Mouse (Mus musculus) hindbrain, postnatal 0 days (tissue): ENCODE data around the gene Crybb2. TPM values are rescaled to one million over a fixed set of nuclear protein-coding genes. Genes with fewer than 3 reads are reported as not detected.
"Not testable (repeated sequence)": the region's sequence is repeated elsewhere in the genome, so short reads cannot be mapped to it uniquely, and the experiment has no call there.

Experiments
- ATAC-seq: fragments of 200-750 bp; cut with Nextera tagmentation; 2 replicates; pipeline ENCODE4 v1.8.0; 2017; ENCODE audit warnings: mild to moderate bottlenecking, moderate TSS enrichment, moderate library complexity
- DNase-seq: peaks from one replicate; pipeline ENCODE4 v3.0.0-alpha.2; 2015; ENCODE audit warnings: low spot score
- H3K27ac ChIP-seq: fragments of 300-500 bp; sonication (generic); 2 replicates; pipeline ENCODE4 v1.5.1; 2014; ENCODE audit warnings: mild to moderate bottlenecking
- H3K27me3 ChIP-seq: fragments of 300-500 bp; sonication (generic); 2 replicates; pipeline ENCODE4 v1.6.1; 2014; ENCODE audit warnings: low read length, mixed read lengths; ENCODE audit not compliant: insufficient read depth
- H3K36me3 ChIP-seq: fragments of 300-500 bp; sonication (generic); 2 replicates; pipeline ENCODE4 v1.6.1; 2014; ENCODE audit warnings: low read length, mixed read lengths; ENCODE audit not compliant: insufficient read depth
- H3K4me1 ChIP-seq: fragments of 300-500 bp; sonication (generic); 2 replicates; pipeline ENCODE4 v1.6.1; 2014; ENCODE audit warnings: antibody characterized with exemption, low read length, mixed read lengths; ENCODE audit not compliant: insufficient read depth
- H3K4me2 ChIP-seq: fragments of 300-500 bp; sonication (generic); 2 replicates; pipeline ENCODE4 v1.6.1; 2014; ENCODE audit warnings: low read depth, mild to moderate bottlenecking, low read length, moderate library complexity, mixed read lengths
- H3K4me3 ChIP-seq: fragments of 300-500 bp; sonication (generic); 2 replicates; pipeline ENCODE4 v1.5.1; 2014; ENCODE audit warnings: low read length
- H3K9ac ChIP-seq: fragments of 300-500 bp; sonication (generic); replicated peaks from 2 replicates; pipeline ENCODE4 v1.6.1; 2014; ENCODE audit warnings: mild to moderate bottlenecking, low read length, moderate library complexity, mixed read lengths
- H3K9me3 ChIP-seq: fragments of 300-500 bp; sonication (generic); 2 replicates; pipeline ENCODE4 v1.6.1; 2016; ENCODE audit warnings: low read length, mixed read lengths
- CTCF ChIP-seq: IDR thresholded peaks from 2 replicates; pipeline ENCODE4 v1.5.1; 2016; ENCODE audit warnings: antibody characterized with exemption, control low read depth, low read depth
- WGBS: fragments of 180-500 bp; shearing (Covaris S2); extraction: QIAGEN DNeasy Blood & Tissue Kit; methylation state at CpG from one replicate; pipeline ENCODE4 v1.1.7; 2014; 5-methylcytosine and 5-hydroxymethylcytosine counted together
- polyA plus RNA-seq: library from polyadenylated mRNA; unstranded; fragments of >200 nt; fragmentation: Nextera tagmentation; extraction: Ambion mirVana; gene quantifications from 2 replicates; pipeline ENCODE4 v1.2.1, GENCODE M21; 2015
- total RNA-seq: library from RNA; depleted of rRNA; stranded (reverse); fragments of >200 nt; gene quantifications from 2 replicates; pipeline ENCODE4 v1.2.3, GENCODE M21; 2014

Gene Crybb2
- total and polyA plus RNA-seq, 2 experiments from 2014 or later, result not detected

GRCm38 (mm10) chr5:113111336-113111735, 41.4 kb upstream of the Crybb2 start:
- Histone ChIP-seq H3K27ac (no peak overlapping the region), H3K9ac (no peak overlapping the region)
- WGBS, result 19% methylated on average over 4 of the region's 4 CpGs

GRCm38 (mm10) chr5:113110929-113111328, 41.0 kb upstream of the Crybb2 start:
- Histone ChIP-seq H3K9ac (no peak overlapping the region), H3K4me1 (no peaks in the 10 kb centered on the region), H3K9me3 (no peaks in the 10 kb centered on the region), H3K4me2 (no peak overlapping the region), H3K27ac (peak overlapping the region; percentile 64; the same call in 1 of the 2 replicates), H3K4me3 (no peak overlapping the region), H3K36me3 (no peaks in the 10 kb centered on the region), H3K27me3 (no peaks in the 10 kb centered on the region)
- ATAC-seq (peak; percentile 25; the same call in 1 of the 2 replicates), DNase-seq (no peak)
- 10% methylated on average over 1 of the region's 1 CpGs for WGBS
- TF ChIP-seq CTCF, result no peak

More at GRCm38 (mm10) chr5:113111336-113111735, 41.4 kb upstream of the Crybb2 start:
- TF ChIP-seq CTCF, result no peak
- H3K4me1 ChIP-seq, result no peaks in the 10 kb centered on the region
- DNase-seq (no peak), ATAC-seq (no peak; the same call in 1 of the 2 replicates)
- no peaks in the 10 kb centered on the region for H3K36me3 ChIP-seq
- H3K4me3 ChIP-seq, result no peak overlapping the region
- H3K4me2 ChIP-seq, result no peak overlapping the region
- no peaks in the 10 kb centered on the region for H3K9me3 ChIP-seq
- no peaks in the 10 kb centered on the region for H3K27me3 ChIP-seq

DNA sequence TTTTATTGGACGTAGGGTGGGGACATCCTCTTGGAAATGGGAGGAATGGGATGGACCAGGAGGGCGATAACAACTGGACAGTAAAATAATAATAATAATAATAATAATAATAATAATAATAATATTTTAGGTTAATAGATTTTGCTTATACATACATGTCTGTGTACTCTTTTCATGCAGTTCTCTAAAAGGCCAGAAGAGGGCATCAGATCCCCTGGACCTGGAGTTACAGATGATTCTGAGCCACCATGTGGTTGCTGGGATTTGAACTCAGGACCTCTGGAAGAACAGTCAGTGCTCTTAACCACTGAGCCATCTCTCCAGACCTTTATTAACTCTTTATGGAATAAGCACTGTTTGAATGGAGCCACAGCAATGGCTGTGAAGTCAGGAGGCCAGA, 39.7 kb upstream of the Crybb2 start:
- H3K27me3 ChIP-seq, H3K4me2 ChIP-seq, H3K4me3 ChIP-seq, H3K36me3 ChIP-seq, H3K9ac ChIP-seq, H3K9me3 ChIP-seq, H3K4me1 ChIP-seq, ATAC-seq, DNase-seq, H3K27ac ChIP-seq: not testable (repeated sequence)
- TF ChIP-seq CTCF, result peak; percentile 59
- WGBS, result 91% methylated on average over 2 of the region's 2 CpGs

GRCm38 (mm10) chr5:113108165-113108764, 38.3 kb upstream of the Crybb2 start:
- Histone ChIP-seq H3K9me3 (no peaks in the 10 kb centered on the region), H3K4me1 (no peaks in the 10 kb centered on the region), H3K27ac (no peak overlapping the region), H3K4me2 (no peak overlapping the region), H3K9ac (no peak overlapping the region), H3K27me3 (no peaks in the 10 kb centered on the region), H3K36me3 (no peaks in the 10 kb centered on the region), H3K4me3 (no peak overlapping the region)
- DNase-seq, result no peak
- no peak for ATAC-seq
- no peak for TF ChIP-seq CTCF
- WGBS, result 61% methylated on average over 11 of the region's 11 CpGs

DNA sequence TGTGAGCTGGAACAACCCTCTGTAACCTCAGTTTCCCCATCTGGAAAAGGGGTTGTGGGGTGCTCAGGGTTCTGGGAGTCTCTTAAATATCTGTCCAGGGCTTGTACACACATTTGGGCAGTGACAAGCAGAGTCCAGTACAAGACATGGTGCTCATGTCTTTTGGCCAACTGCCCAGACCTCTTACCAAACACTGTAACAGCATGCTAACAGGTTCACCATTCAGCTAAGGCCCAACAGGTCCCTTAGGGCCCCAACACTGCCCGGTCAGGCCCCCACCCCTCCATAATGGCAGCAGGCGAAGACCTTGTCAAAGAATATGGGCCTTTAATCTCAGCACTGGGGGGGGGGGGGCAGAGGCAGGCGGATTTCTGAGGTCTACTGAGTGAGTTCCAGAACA, 37.8 kb upstream of the Crybb2 start:
- Histone ChIP-seq H3K9ac (no peak overlapping the region), H3K4me3 (no peak overlapping the region), H3K9me3 (no peaks in the 10 kb centered on the region), H3K27ac (no peak overlapping the region), H3K27me3 (no peaks in the 10 kb centered on the region), H3K36me3 (no peaks in the 10 kb centered on the region), H3K4me1 (no peaks in the 10 kb centered on the region), H3K4me2 (no peak overlapping the region)
- 59% methylated on average over 3 of the region's 3 CpGs for WGBS
- no peak for DNase-seq
- no peak for TF ChIP-seq CTCF
- no peak for ATAC-seq

GRCm38 (mm10) chr5:113106594-113106993, 36.7 kb upstream of the Crybb2 start:
- H3K9ac ChIP-seq, result no peak overlapping the region
- H3K9me3 ChIP-seq, result no peaks in the 10 kb centered on the region
- H3K4me1 ChIP-seq, result no peaks in the 10 kb centered on the region; the same call in 1 of the 2 replicates
- H3K36me3 ChIP-seq, result no peaks in the 10 kb centered on the region
- H3K27me3 ChIP-seq, result no peaks in the 10 kb centered on the region
- 81% methylated on average over 7 of the region's 7 CpGs for WGBS
- TF ChIP-seq CTCF, result no peak
- DNase-seq, result no peak
- H3K4me2 ChIP-seq, result no peak overlapping the region
- no peak overlapping the region for H3K4me3 ChIP-seq
- ATAC-seq, result no peak
- H3K27ac ChIP-seq, result no peak overlapping the region

DNA sequence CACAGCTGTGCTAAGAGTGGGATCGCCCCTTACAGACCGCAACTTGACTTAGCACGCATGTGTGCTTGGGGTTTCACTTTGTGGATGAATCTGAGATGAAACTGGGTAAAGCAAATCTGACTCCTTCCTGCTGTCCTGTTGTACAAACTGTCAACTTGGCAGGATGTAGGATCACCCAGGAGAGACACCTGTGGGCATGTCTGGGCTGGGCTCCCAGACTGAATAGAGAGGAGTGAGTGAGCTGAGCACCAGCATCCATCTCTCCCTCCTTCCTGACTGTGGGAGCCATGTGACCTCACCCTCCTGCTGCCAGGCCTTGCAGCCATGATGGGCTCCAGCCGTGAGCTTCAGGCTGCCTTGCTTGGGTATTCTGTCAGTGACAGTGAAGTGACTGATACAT, 35.6 kb upstream of the Crybb2 start:
- no peak overlapping the region for H3K27ac ChIP-seq
- no peaks in the 10 kb centered on the region for H3K9me3 ChIP-seq
- no peak for ATAC-seq
- 85% methylated on average over 4 of the region's 4 CpGs for WGBS
- H3K4me3 ChIP-seq, result no peak overlapping the region
- no peak overlapping the region for H3K9ac ChIP-seq
- no peak overlapping the region for H3K4me2 ChIP-seq
- H3K4me1 ChIP-seq, result no peaks in the 10 kb centered on the region; the same call in 1 of the 2 replicates
- H3K27me3 ChIP-seq, result no peaks in the 10 kb centered on the region
- no peak for TF ChIP-seq CTCF
- no peak for DNase-seq
- H3K36me3 ChIP-seq, result no peaks in the 10 kb centered on the region
